Comparison of ENCODE assay signal across 21 mouse cellular contexts in genomic region chr17:14140266-14140665, GRCm38 (mm10).
DNase-seq lines count a peak whose midpoint lies in the region; ATAC-seq lines count a peak whose summit lies in the region.
"Had no signal": no experiment of that assay in that cellular context is flagged by ENCODE, and none has a peak within 500 bp of the region (broad histone marks: within the 10 kb centered on the region; RNA-seq: fewer than 3 reads in every experiment).

No protein-coding gene starts in this region.

- DNase-seq in adrenal gland, adult 2 months, result peak; percentile 72
- DNase-seq in adrenal gland, postnatal 4 days (ENCODE audit: low spot score in 2 of 2), result no peak
- peak; percentile 76 for DNase-seq in adipocyte (ENCODE audit: low spot score)
- DNase-seq in lung, postnatal 25 days (ENCODE audit: low spot score), result peak; percentile 34
- DNase-seq in c-Kit-positive CD71-positive TER-119-positive erythroid progenitor cells, embryonic 14.5 days (ENCODE audit: low spot score), result no peak
- no peak for DNase-seq in urinary bladder, postnatal 4 days (ENCODE audit: low spot score in 2 of 2)
- no peak for DNase-seq in right cerebral cortex, adult 18-20 months
- DNase-seq: cerebellum, adult 8-10 months; cerebellum, postnatal 36 days; embryo, embryonic 11 days; gastrocnemius, postnatal 14 days; heart, postnatal 4 days; kidney, adult 9 months; kidney, postnatal 14 days; liver, postnatal 0 days; thymus, postnatal 14 days had no signal

- peak; percentile 40 for ATAC-seq in granulocyte monocyte progenitor cell, adult 5-6 weeks (replicated peaks; ENCODE audit: poor library complexity, severe bottlenecking)
- ATAC-seq: activated CD4-positive, CD25-positive, alpha-beta regulatory T cell, adult 4 months; CD4-positive, CD25-positive, alpha-beta regulatory T cell, adult 4 months; forebrain, embryonic 14.5 days; intestine, embryonic 15.5 days; liver, postnatal 0 days had no signal

Comparison
In these comparisons a context has a peak if more than half of its experiments do, and no peak if none do; other contexts are left out.
1. DNase-seq: peak in adrenal gland, adult 2 months (single experiment), adipocyte (single experiment) and lung, postnatal 25 days (single experiment); none in adrenal gland, postnatal 4 days (0 of 2), c-Kit-positive CD71-positive TER-119-positive erythroid progenitor cells, embryonic 14.5 days (single experiment), urinary bladder, postnatal 4 days (0 of 2) and right cerebral cortex, adult 18-20 months (single experiment).